ENCODE assay signal across 13 mouse cellular contexts in the genomic region with DNA sequence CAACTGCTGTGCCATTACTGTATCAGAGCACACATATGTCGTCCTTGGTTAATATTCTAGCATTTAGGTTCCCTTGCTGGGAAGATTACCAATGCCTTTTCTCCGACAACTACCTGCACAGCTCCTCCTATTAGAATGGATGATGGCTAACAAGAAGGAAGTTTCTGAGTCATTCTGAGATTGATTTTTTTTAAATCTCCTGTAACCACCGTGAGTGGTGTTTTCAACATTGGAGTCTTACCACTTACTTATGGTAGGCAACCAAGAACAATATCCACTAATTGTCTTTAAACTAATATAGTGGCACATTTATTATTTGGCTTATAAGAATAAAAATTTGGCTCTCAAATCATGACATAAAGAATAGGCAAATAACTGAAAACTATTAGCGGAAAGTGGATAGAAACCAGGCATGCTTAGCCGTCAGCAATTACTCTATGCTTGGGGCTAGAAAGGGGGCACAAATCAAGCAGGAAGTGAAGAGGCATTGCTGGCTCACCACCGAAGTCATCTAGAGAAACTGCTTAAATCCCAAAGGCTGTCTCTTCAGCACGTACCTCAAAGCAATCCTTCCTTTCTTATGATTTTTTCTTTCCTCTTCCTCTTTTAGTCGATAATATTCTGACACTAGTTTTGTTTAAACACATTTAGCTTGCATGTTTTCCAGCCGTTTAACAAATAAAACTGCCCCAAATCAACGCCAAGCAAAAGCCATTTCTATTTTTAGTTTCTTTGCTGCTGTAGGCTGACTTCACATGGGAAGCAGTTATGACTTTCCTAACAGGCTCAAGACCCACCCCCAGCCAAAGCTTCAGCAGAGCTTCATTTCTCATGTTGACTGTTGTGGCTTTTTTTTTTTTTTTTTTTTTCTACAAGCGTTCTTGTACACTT.
A peak's percentile ranks its signal among the peaks of the same experiment; 100 is the strongest.
DNase-seq lines count a peak whose midpoint lies in the region; ATAC-seq and TF ChIP-seq lines count a peak whose summit lies in the region.
"Had no signal": no experiment of that assay in that cellular context is flagged by ENCODE, and none has a peak within 500 bp of the region (broad histone marks: within the 10 kb centered on the region; RNA-seq: fewer than 3 reads in every experiment).

No protein-coding gene starts in this region.

- no peaks in the 10 kb centered on the region for H3K36me3 ChIP-seq in heart, embryonic 13.5 days
- no peaks in the 10 kb centered on the region for H3K36me3 ChIP-seq in spleen, adult 2 months (ENCODE audit: control insufficient read depth, insufficient read depth, low read length)
- H3K36me3 ChIP-seq: limb, embryonic 12.5 days; midbrain, embryonic 12.5 days had no signal

- H3K4me2 ChIP-seq in heart, embryonic 13.5 days = peak overlapping the region; percentile 32
- H3K4me2 ChIP-seq: limb, embryonic 12.5 days; midbrain, embryonic 12.5 days had no signal

- ATAC-seq in heart, embryonic 13.5 days (ENCODE audit: extremely low read depth, insufficient number of reproducible peaks, low FRiP score, low TSS enrichment) = no peak

- H3K9ac ChIP-seq in heart, embryonic 13.5 days = no peak overlapping the region
- H3K9ac ChIP-seq: limb, embryonic 12.5 days; midbrain, embryonic 12.5 days had no signal

- no peak for TF ChIP-seq POLR2A in spleen, adult 2 months (IDR thresholded peaks at IDR 0.05; ENCODE audit: low read depth, low read length)

- H3K4me1 ChIP-seq in heart, embryonic 13.5 days = no peaks in the 10 kb centered on the region
- H3K4me1 ChIP-seq in spleen, adult 2 months (ENCODE audit: control insufficient read depth, insufficient read depth, insufficient read length) = no peaks in the 10 kb centered on the region
- H3K4me1 ChIP-seq: limb, embryonic 12.5 days; midbrain, embryonic 12.5 days had no signal

- no peak overlapping the region; the same call in 1 of the 2 replicates for H3K4me3 ChIP-seq in heart, embryonic 13.5 days
- peak overlapping the region; percentile 51 for H3K4me3 ChIP-seq in spleen, adult 2 months (ENCODE audit: extremely low read depth, insufficient read depth, insufficient read length)
- H3K4me3 ChIP-seq: limb, embryonic 12.5 days; midbrain, embryonic 12.5 days had no signal

- 56% methylated on average over 11 of the region's 11 CpGs for WGBS in heart, embryonic 13.5 days
- 12% methylated on average over 11 of the region's 11 CpGs for WGBS in spleen, adult 2 months

- 0 out of 2 replicates have a peak overlapping the region, but pooled peaks have one; percentile 13 for H3K27ac ChIP-seq in heart, embryonic 13.5 days (replicated peaks)
- H3K27ac ChIP-seq in spleen, adult 2 months (ENCODE audit: insufficient read depth, low read length) = peak overlapping the region; percentile 74
- H3K27ac ChIP-seq: limb, embryonic 12.5 days; midbrain, embryonic 12.5 days had no signal

- intact Hi-C loops in heart, postnatal 25 days (cut with DNase I) = no loop called here

- no peak for DNase-seq in heart, postnatal 25 days (ENCODE audit: low spot score)
- DNase-seq in spleen, adult 2 months (ENCODE audit: low read depth in 1 of 2, low spot score in 2 of 2) = no peak
- no peak for DNase-seq in spleen, adult 18-20 months
- DNase-seq in lung, postnatal 10 days = peak; percentile 33
- DNase-seq in testis, postnatal 14 days (ENCODE audit: low spot score) = no peak
- DNase-seq in left cerebral cortex, adult 8-10 months (ENCODE audit: low spot score in 2 of 2) = no peak
- DNase-seq in urinary bladder, postnatal 36 days (ENCODE audit: low spot score in 2 of 2) = no peak
- DNase-seq: gastrocnemius, postnatal 36 days; layer of hippocampus, adult 9-11 months; thymus, postnatal 4 days had no signal

- TF ChIP-seq CTCF in spleen, adult 2 months (IDR thresholded peaks at IDR 0.05; ENCODE audit: extremely low read depth, insufficient read depth, insufficient read length, insufficient replicate concordance) = no peak

- no peaks in the 10 kb centered on the region for H3K27me3 ChIP-seq in heart, embryonic 13.5 days (replicated peaks)
- H3K27me3 ChIP-seq in spleen, adult 2 months (ENCODE audit: control insufficient read depth, insufficient read depth, low read length) = no peaks in the 10 kb centered on the region
- H3K27me3 ChIP-seq: limb, embryonic 12.5 days; midbrain, embryonic 12.5 days had no signal

- H3K9me3 ChIP-seq in heart, embryonic 13.5 days = no peaks in the 10 kb centered on the region
- H3K9me3 ChIP-seq: midbrain, embryonic 12.5 days had no signal
